Mouse (Mus musculus) forebrain, postnatal 0 days (tissue): ENCODE data around the gene Eif2ak2. TPM values are rescaled to one million over a fixed set of nuclear protein-coding genes. Genes with fewer than 3 reads are reported as not detected.

Experiments used
- ATAC-seq: fragments of 200-750 bp; cut with Nextera tagmentation; 2 replicates; pipeline ENCODE4 v1.8.0; 2017; ENCODE audit warnings: mild to moderate bottlenecking, moderate library complexity
- DNase-seq: peaks from one replicate; pipeline ENCODE4 v3.0.0-alpha.2; 2015
- H3K27ac ChIP-seq: fragments of 300-500 bp; sonication (generic); 2 replicates; pipeline ENCODE4 v1.5.1; 2014; ENCODE audit warnings: low read depth, mild to moderate bottlenecking, antibody characterized with exemption, low read length, moderate library complexity, mixed read lengths
- H3K27me3 ChIP-seq: fragments of 300-500 bp; sonication (generic); 2 replicates; pipeline ENCODE4 v1.6.1; 2014; ENCODE audit warnings: mild to moderate bottlenecking, low read length, mixed read lengths; ENCODE audit not compliant: insufficient read depth
- H3K36me3 ChIP-seq: fragments of 300-500 bp; sonication (generic); 2 replicates; pipeline ENCODE4 v1.6.1; 2014; ENCODE audit warnings: mild to moderate bottlenecking, moderate library complexity; ENCODE audit not compliant: insufficient read depth
- H3K4me1 ChIP-seq: fragments of 300-500 bp; sonication (generic); 2 replicates; pipeline ENCODE4 v1.6.1; 2014; ENCODE audit warnings: antibody characterized with exemption; ENCODE audit not compliant: insufficient read depth
- H3K4me2 ChIP-seq: fragments of 300-500 bp; sonication (generic); 2 replicates; pipeline ENCODE4 v1.6.1; 2014; ENCODE audit warnings: low read depth, mild to moderate bottlenecking, moderate library complexity
- H3K4me3 ChIP-seq: fragments of 300-500 bp; sonication (generic); 2 replicates; pipeline ENCODE4 v1.5.1; 2014; ENCODE audit warnings: low read depth, low read length, mixed read lengths
- H3K9ac ChIP-seq: fragments of 300-500 bp; sonication (generic); 2 replicates; pipeline ENCODE4 v1.6.1; 2014; ENCODE audit warnings: mild to moderate bottlenecking
- H3K9me3 ChIP-seq: fragments of 300-500 bp; sonication (generic); 2 replicates; pipeline ENCODE4 v1.6.1; 2016; ENCODE audit warnings: low read length
- CTCF ChIP-seq: sonication (generic); IDR thresholded peaks from 2 replicates; pipeline ENCODE4 v1.5.1; 2016; ENCODE audit warnings: antibody characterized with exemption, control low read depth, low read depth
- WGBS: fragments of 180-500 bp; shearing (Covaris S2); extraction: QIAGEN DNeasy Blood & Tissue Kit; methylation state at CpG from one replicate; pipeline ENCODE4 v1.1.7; 2014; 5-methylcytosine and 5-hydroxymethylcytosine counted together
- polyA plus RNA-seq: library from polyadenylated mRNA; unstranded; fragments of >200 nt; fragmentation: Nextera tagmentation; extraction: Ambion mirVana; gene quantifications from 2 replicates; pipeline ENCODE4 v1.2.1, GENCODE M21; 2015
- total RNA-seq: library from RNA; depleted of rRNA; stranded (reverse); fragments of >200 nt; gene quantifications from 2 replicates; pipeline ENCODE4 v1.2.3, GENCODE M21; 2014

The Eif2ak2 gene
- total and polyA plus RNA-seq, 2 experiments from 2014 or later, result 3.6 to 5.4 TPM

GRCm38 (mm10) chr17:78909374-78909773, 27.0 kb upstream of the Eif2ak2 start:
- DNase-seq (no peak), ATAC-seq (no peak)
- Histone ChIP-seq H3K4me2 (no peak overlapping the region), H3K27me3 (no peaks in the 10 kb centered on the region), H3K9ac (no peak overlapping the region), H3K4me3 (no peak overlapping the region), H3K27ac (no peak overlapping the region), H3K36me3 (no peaks in the 10 kb centered on the region), H3K4me1 (no peaks in the 10 kb centered on the region), H3K9me3 (no peaks in the 10 kb centered on the region)
- TF ChIP-seq CTCF, result no peak
- 69% methylated on average over 2 of the region's 2 CpGs for WGBS

- ATAC-seq, result no peak
- 87% methylated on average over 5 of the region's 5 CpGs for WGBS
These were observed 24.5 kb upstream of the Eif2ak2 start, which contains the start of gene Sult6b1 for GRCm38 (mm10) chr17:78906892-78907291. Gene Sult6b1, minus strand, starts transcription at chr17:78906992.

GRCm38 (mm10) chr17:78903158-78903557, 20.8 kb upstream of the Eif2ak2 start:
- WGBS, result 87% methylated on average over 2 of the region's 2 CpGs
- H3K27ac ChIP-seq, result no peak overlapping the region
- H3K9ac ChIP-seq, result no peak overlapping the region
- DNase-seq (no peak), ATAC-seq (no peak)
- H3K36me3 ChIP-seq, result no peaks in the 10 kb centered on the region
- H3K9me3 ChIP-seq, result no peaks in the 10 kb centered on the region
- H3K4me1 ChIP-seq, result no peaks in the 10 kb centered on the region
- no peak for TF ChIP-seq CTCF
- no peak overlapping the region for H3K4me3 ChIP-seq
- H3K27me3 ChIP-seq, result no peaks in the 10 kb centered on the region
- no peak overlapping the region for H3K4me2 ChIP-seq

More at GRCm38 (mm10) chr17:78906892-78907291, 24.5 kb upstream of the Eif2ak2 start, which contains the start of gene Sult6b1:
- Histone ChIP-seq H3K9ac (no peak within 1 kb of the TSS), H3K27me3 (no peaks in the 10 kb centered on the region), H3K36me3 (no peaks in the 10 kb centered on the region), H3K4me1 (no peaks in the 10 kb centered on the region), H3K9me3 (no peaks in the 10 kb centered on the region), H3K4me2 (no peak within 1 kb of the TSS), H3K4me3 (no peak within 1 kb of the TSS), H3K27ac (no peak within 1 kb of the TSS)
- TF ChIP-seq CTCF, result no peak
- DNase-seq, result no peak

GRCm38 (mm10) chr17:78895394-78895793, 13.0 kb upstream of the Eif2ak2 start:
- peak; percentile 50 for TF ChIP-seq CTCF
- Histone ChIP-seq H3K9me3 (no peaks in the 10 kb centered on the region), H3K4me3 (no peak overlapping the region), H3K4me1 (no peaks in the 10 kb centered on the region), H3K27ac (no peak overlapping the region), H3K4me2 (peak overlapping the region; percentile 21; the same call in 1 of the 2 replicates), H3K9ac (no peak overlapping the region), H3K27me3 (no peaks in the 10 kb centered on the region), H3K36me3 (no peaks in the 10 kb centered on the region)
- ATAC-seq (peak; percentile 54), DNase-seq (peak; percentile 79)
- WGBS, result 22% methylated on average over 8 of the region's 8 CpGs

- ATAC-seq, result no peak
- WGBS, result 81% methylated on average over 7 of the region's 7 CpGs
These were observed 12.6 kb upstream of the Eif2ak2 start for GRCm38 (mm10) chr17:78894991-78895390.

GRCm38 (mm10) chr17:78891020-78891419, 8.6 kb upstream of the Eif2ak2 start:
- no peak overlapping the region for H3K4me3 ChIP-seq
- WGBS, result 88% methylated on average over 9 of the region's 9 CpGs
- no peak overlapping the region for H3K9ac ChIP-seq
- no peak overlapping the region for H3K27ac ChIP-seq
- H3K27me3 ChIP-seq, result no peaks in the 10 kb centered on the region
- H3K9me3 ChIP-seq, result no peaks in the 10 kb centered on the region
- H3K4me1 ChIP-seq, result no peaks in the 10 kb centered on the region
- ATAC-seq (no peak), DNase-seq (no peak)
- no peak for TF ChIP-seq CTCF
- H3K36me3 ChIP-seq, result no peaks in the 10 kb centered on the region
- H3K4me2 ChIP-seq, result no peak overlapping the region

More at GRCm38 (mm10) chr17:78894991-78895390, 12.6 kb upstream of the Eif2ak2 start:
- H3K27ac ChIP-seq, result no peak overlapping the region
- H3K9me3 ChIP-seq, result no peaks in the 10 kb centered on the region
- TF ChIP-seq CTCF, result no peak
- no peaks in the 10 kb centered on the region for H3K27me3 ChIP-seq
- H3K4me2 ChIP-seq, result no peak overlapping the region
- H3K9ac ChIP-seq, result no peak overlapping the region
- H3K36me3 ChIP-seq, result no peaks in the 10 kb centered on the region
- DNase-seq, result no peak
- H3K4me1 ChIP-seq, result no peaks in the 10 kb centered on the region
- no peak overlapping the region for H3K4me3 ChIP-seq

- no peak overlapping the region for H3K9ac ChIP-seq
- H3K27me3 ChIP-seq, result no peaks in the 10 kb centered on the region
- H3K4me2 ChIP-seq, result no peak overlapping the region
- no peak overlapping the region for H3K27ac ChIP-seq
- H3K9me3 ChIP-seq, result no peaks in the 10 kb centered on the region
- WGBS, result 37% methylated on average over 3 of the region's 3 CpGs
- ATAC-seq (peak; percentile 42), DNase-seq (no peak)
- H3K4me1 ChIP-seq, result no peaks in the 10 kb centered on the region
- TF ChIP-seq CTCF, result no peak
- no peaks in the 10 kb centered on the region for H3K36me3 ChIP-seq
- H3K4me3 ChIP-seq, result no peak overlapping the region
These were observed 6.8 kb upstream of the Eif2ak2 start for GRCm38 (mm10) chr17:78889184-78889583.
